Mouse (Mus musculus) adrenal gland, postnatal 4 days (tissue): ENCODE measurements around the gene Ubac2. TPM values are rescaled to one million over a fixed set of nuclear protein-coding genes. Genes with fewer than 3 reads are reported as not detected.
"Not testable (repeated sequence)": the region's sequence is repeated elsewhere in the genome, so short reads cannot be mapped to it uniquely, and the experiment has no call there.

ENCODE experiments used
- DNase-seq, 2 experiments: peaks; one replicate each; pipeline ENCODE4 v3.0.0; 2021 to 2022; ENCODE audit warnings: low spot score in 2 of 2, mixed read lengths in 2 of 2
- long read RNA-seq, 2 experiments: library from polyadenylated mRNA; stranded (forward); transcript quantifications; one replicate each; pipeline ENCODE4 v2.0.0; 2021
- total RNA-seq, 2 experiments: library from RNA; stranded (reverse); gene quantifications; 2 replicates each; pipeline ENCODE4 v1.2.3; 2021

The Ubac2 gene
- 10 to 100 TPM; 33.5 to 33.9 TPM for total RNA-seq
- long read RNA-seq, experiment 1, transcript Ubac2-201 (9 exons, 2,139 nt): major isoform, 28 of 41 reads
- long read RNA-seq, experiment 1, partial matches to known transcripts: 3 of 41 reads
- long read RNA-seq, experiment 1, other reads (novel, unspliced or antisense): 10 of 41 reads
- long read RNA-seq, experiment 2, transcript Ubac2-201 (9 exons, 2,139 nt): major isoform, 42 of 60 reads
- long read RNA-seq, experiment 2, partial matches to known transcripts: 8 of 60 reads
- long read RNA-seq, experiment 2, other reads (novel, unspliced or antisense): 10 of 60 reads

- peak; percentile 96 to 98 for DNase-seq
Observed at GRCm38 (mm10) chr14:121878176-121878858, at the start of gene Ubac2. Ubac2 (plus strand) TSS chr14:121878620.

- no peak for DNase-seq
Observed at GRCm38 (mm10) chr14:121829816-121830442, 48.5 kb upstream of the Ubac2 start.

GRCm38 (mm10) chr14:121833001-121833520 lies 45.4 kb upstream of the Ubac2 start:
- DNase-seq: no peak

GRCm38 (mm10) chr14:121838161-121838560 lies 40.3 kb upstream of the Ubac2 start:
- DNase-seq: no peak

- no peak for DNase-seq
Observed at GRCm38 (mm10) chr14:121840217-121840616, 38.2 kb upstream of the Ubac2 start.

GRCm38 (mm10) chr14:121844486-121844885 lies 33.9 kb upstream of the Ubac2 start:
- DNase-seq: no peak

- DNase-seq: no peak
Observed at GRCm38 (mm10) chr14:121851231-121851630, 27.2 kb upstream of the Ubac2 start.

- DNase-seq: no peak
Observed at GRCm38 (mm10) chr14:121852531-121852930, 25.9 kb upstream of the Ubac2 start.

GRCm38 (mm10) chr14:121865162-121865561 lies 13.3 kb upstream of the Ubac2 start:
- peak; percentile 18 to 50 for DNase-seq

- no peak for DNase-seq
Observed at GRCm38 (mm10) chr14:121866574-121866973, 11.8 kb upstream of the Ubac2 start.

GRCm38 (mm10) chr14:121869111-121869510 lies 9.3 kb upstream of the Ubac2 start:
- DNase-seq: no peak

- no peak for DNase-seq
Observed at GRCm38 (mm10) chr14:121872760-121873159, 5.7 kb upstream of the Ubac2 start.

GRCm38 (mm10) chr14:121873172-121873571 lies 5.2 kb upstream of the Ubac2 start:
- DNase-seq: no peak

- no peak for DNase-seq
Observed at GRCm38 (mm10) chr14:121873646-121874045, 4.8 kb upstream of the Ubac2 start.

GRCm38 (mm10) chr14:121876190-121876589 lies 2.2 kb upstream of the Ubac2 start:
- DNase-seq: not testable (repeated sequence)

GRCm38 (mm10) chr14:121876860-121877259 lies 1.6 kb upstream of the Ubac2 start:
- no peak for DNase-seq

- DNase-seq: no peak
Observed at GRCm38 (mm10) chr14:121877640-121878039, 780 bp upstream of the Ubac2 start.

- peak in 1 of 2 experiments; percentile 13 for DNase-seq
Observed at GRCm38 (mm10) chr14:121878859-121879206, 413 bp downstream of the Ubac2 start.

- no peak for DNase-seq
Observed at GRCm38 (mm10) chr14:121879266-121879840, 933 bp downstream of the Ubac2 start.

- DNase-seq: no peak
Observed at GRCm38 (mm10) chr14:121881211-121881610, 2.8 kb downstream of the Ubac2 start.

- DNase-seq: no peak
Observed at GRCm38 (mm10) chr14:121884150-121884797, 5.9 kb downstream of the Ubac2 start.
